Mouse (Mus musculus) liver, postnatal 0 days (tissue): ENCODE results near the gene Ccdc24.

ENCODE experiments used
- CTCF ChIP-seq: sonication (generic); IDR thresholded peaks from 2 replicates; pipeline ENCODE4 v1.5.1; 2016; ENCODE audit warnings: antibody characterized with exemption, low read depth
- EP300 ChIP-seq: IDR thresholded peaks from 2 replicates; pipeline ENCODE4 v1.6.1; 2016; ENCODE audit warnings: antibody characterized with exemption, low read depth, mild to moderate bottlenecking

DNA sequence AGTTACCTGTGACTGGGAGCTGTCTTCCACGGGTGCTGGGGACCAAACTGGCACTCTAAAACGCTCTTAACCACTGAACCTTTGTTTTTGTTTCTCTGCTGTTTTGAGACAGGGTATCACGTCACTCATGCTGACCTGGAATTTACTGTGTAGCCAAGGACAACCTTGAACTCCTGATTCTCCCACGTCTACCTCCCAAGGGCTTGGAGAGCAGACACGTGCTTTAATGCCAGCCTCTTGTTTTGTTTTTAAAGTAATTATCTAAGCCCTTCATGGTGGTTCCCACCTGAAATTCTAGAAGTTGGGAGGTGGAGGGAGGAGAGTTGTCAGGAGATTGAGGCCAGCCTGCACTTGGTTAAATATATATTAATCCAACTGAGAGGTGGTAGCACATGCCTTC is 55.6 kb downstream of the Ccdc24 start:
- TF ChIP-seq CTCF (no peak), EP300 (no peak)
